Mouse (Mus musculus): ENCODE measurements at regions not wholly inside any gene's neighbourhood (a gene's known extent, or its start where the extent isn't known, plus 50 kb on each side); places are given as distances from the start of the nearest gene placed in this dataset.

DNA sequence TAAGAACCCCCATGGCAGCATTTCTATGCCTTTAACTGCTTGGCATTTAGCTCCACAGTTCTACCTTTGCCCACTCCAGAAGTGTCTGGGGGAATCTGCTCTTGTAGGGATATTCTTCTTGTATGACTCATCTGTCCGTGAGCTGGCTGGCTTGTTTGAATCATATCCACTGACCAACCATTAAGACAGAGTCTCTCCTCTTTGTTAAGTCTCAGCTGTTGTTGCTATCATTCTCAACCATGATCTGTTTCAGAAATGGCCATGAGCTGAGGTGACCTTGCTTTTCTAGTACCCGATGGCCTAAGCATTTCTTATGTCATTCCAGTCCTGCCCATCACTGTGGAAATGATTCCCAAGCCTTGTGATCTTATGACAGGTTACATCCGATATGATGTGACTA, 161.8 kb downstream of the 4930564D02Rik start:
- no peak for DNase-seq

DNA sequence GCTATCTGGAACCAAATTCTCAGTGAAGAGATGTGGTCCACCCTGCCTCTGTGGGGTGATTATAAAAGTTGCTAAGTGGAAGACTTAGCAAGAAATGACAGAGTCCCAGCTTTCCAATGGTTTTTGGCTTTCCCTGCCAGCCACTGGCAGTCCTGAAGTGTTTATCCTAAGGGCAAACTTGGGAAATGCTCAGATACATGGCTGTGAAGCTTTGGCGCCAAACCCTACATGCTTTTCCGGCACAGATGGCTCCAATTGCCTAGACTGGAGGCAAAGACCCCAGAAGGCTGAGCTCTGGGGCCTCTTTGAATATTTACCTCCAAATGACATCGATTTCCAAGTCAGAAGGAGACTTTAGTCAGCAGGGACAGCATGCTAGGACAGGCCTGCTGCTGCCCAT, 174.4 kb downstream of the 4930564D02Rik start:
- DNase-seq: no peak

DNA sequence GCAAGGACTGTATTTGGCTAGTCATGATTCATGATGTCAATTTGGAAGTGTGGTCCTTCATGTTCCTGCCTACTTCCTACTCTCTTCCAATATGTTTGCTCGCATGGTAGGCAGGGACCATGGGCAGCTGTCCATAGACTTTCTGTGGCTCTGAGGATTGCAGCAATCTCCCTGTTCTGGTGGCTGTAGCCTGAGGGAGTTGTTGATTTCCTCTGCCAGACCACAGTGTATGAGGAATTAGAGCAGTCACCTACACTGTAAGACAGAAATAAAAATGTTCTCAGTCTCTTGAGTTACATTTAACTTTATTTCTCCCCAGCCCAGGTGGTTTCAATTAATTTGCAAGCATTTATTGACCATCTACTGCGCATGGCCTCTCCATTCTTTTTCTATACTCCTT, 190.5 kb downstream of the 4930564D02Rik start:
- no peak for DNase-seq

DNA sequence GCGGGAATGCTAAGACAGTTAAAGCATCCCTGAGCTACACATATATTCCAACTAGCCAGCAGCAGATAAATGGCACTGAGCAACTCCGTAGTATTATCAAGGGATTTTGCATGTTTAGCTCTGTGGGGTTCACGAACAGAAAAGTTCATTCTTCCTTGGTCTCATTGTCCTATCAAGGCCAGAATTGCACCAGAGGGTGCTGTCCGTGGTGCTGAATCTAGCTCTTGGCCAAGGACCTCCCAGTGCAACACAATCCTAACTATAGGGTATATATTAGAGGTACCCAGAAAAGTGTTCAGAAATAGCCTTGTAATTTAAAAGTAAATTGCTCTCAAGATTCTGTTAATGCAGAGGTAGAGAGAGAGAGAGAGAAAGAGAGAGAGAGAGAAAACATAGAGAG, 176.9 kb upstream of the Kcnd3 start:
- DNase-seq: peak; percentile 63

DNA sequence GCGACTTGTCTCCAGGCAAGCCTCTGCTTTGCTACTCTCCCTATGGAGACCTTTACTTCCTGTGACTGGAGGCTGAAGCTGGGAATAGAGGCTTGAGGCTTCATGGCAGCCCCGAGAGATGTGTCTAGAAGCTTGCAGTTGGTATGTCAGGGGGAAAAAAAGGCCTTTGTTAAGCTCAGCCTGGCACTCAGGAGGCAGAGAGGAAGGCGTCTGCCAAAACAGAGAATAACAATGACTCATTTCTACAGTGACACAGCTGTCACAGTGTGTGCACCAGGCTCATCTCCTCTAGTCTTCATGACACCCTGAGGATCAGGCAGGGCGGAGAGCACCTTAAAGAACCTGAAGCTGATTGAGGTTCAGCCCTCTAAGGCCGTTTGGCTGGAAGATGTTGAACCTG, 171.2 kb upstream of the Kcnd3 start:
- DNase-seq: no peak

DNA sequence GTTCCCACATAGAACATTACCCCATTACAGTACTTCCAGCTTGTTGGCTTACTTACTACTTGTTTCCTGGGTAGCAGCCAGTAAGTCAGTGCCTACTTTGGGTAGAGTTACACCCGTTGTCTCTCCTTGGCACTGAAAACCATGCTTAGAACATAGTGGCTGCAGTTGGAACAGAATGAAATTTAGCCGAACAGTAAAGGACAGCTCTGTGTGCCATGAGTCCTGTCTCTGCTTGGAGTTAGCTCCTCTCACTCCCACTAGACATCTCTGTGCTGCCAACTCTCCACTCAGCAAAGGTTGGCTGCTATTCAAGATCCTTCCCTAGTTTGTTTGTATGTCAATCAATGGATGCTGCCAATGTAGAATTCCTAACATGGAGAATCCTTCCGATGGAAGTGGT, 170.4 kb upstream of the Kcnd3 start:
- no peak for DNase-seq

DNA sequence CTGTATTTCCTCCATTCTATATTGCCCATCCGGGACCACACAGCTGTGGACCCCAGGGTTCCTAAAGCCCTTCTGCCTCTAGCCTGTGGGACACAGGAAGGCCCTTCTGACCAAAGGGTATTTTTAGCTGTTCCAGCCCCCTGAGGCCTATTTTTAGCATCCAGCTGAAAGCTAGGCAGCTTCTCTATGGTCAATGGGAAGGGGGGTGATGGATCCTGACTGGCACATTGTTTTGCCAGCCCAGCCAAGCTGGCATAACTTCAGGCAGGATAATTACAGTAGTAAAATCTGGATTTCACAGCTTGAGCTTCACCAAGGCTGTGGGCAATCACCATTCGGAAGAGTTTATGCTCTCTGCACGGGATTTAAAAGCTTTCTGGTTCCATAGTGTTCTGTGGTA, 153.9 kb upstream of the Kcnd3 start:
- no peak for DNase-seq

DNA sequence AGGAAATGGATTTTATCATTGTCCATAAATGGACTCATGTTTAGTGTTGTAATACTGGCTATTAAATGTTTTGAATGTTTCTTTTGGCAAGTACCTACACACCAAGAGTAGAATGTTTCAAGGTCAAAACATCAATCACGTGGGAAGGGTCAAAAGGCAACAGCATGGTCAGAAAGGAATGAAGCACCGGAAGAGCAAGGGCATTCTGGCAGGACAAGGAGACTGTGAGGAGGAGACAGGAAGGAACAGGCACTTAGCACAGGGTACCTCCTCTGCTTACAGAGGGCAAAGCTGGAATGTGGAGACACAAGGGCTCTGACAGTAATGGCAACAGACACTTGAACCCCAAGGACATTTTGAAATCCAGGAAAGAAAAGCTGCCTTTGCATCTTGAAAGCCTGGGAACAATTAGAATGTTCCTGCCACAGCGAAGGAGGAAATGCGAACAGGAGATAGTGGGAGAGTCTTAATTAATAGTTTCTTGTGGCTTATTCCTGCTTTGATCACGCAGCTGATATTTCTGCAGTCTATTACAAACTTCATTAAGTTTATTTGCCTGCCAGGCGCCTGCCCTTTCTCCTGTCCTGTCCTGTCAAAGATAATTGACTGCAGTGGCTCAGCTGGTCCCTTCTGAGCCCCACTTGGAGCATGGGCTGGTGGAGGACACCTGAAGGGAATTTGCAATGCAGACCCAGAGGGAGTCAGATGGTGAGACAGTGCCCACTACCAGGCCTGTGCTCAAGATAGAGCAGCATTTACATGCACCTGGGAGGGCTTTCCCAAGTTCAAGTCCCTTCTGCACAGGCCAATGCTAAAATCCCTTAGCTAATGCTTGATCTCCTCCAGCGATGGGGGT, 151.2 kb upstream of the Kcnd3 start:
- no peak for DNase-seq

DNA sequence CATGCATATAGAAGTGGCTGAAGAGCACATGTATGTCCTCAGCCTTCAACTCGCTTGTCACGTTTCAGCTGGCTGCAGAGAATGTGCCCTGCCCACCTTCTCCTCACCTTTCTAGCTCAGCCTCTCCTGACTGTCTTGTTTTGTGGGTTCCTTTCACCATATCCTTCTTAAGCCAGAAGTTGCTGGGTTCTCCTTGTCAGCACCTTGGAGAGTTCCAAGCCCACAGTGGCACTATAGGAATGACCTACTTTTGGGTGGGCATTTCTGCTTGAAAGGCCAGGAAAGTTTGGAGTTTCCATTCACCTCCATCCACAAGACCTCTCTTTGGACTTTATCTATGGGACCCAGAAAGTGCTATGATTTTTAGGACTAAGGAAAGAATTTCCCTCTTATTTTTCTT, 144.5 kb upstream of the Kcnd3 start:
- DNase-seq: no peak

DNA sequence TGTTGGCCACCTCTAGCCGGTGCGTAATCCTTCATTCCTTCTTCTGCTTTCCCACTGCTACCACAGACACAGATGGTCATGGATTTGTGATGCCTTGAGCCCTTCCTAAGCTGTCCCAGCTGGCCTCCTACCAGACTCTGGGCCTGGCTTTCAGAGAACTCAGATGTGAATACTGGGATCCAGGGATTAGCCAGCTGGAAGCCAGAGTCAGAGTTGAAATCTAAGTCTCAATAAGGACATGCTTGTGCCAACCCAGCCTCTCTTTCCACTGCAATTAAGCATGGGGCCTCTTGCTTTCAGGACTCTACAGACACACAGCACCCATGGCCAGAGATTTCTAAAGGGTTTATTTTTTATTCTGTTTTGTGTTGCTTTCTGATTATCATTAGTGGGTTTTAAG, 143.1 kb upstream of the Kcnd3 start:
- DNase-seq: no peak

DNA sequence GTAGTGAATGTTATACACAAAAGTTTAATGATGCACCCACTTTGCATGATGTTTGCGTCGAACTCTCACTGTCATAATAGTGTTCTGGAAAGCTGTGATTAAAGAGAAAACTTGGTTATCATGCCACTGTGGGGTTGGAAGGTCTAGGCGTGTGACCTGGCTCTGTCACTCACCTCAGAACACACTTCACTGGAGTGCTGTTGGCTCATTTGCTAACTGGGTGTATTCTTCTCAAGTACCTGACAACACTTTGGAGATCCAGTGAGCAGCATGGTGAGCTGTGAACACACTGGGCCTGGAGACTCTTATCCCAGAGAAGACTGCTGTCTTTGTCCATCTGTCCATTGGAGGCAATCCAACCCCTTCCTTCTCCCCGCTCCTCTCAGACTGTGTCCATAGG, 98.9 kb upstream of the Kcnd3 start:
- DNase-seq: no peak

DNA sequence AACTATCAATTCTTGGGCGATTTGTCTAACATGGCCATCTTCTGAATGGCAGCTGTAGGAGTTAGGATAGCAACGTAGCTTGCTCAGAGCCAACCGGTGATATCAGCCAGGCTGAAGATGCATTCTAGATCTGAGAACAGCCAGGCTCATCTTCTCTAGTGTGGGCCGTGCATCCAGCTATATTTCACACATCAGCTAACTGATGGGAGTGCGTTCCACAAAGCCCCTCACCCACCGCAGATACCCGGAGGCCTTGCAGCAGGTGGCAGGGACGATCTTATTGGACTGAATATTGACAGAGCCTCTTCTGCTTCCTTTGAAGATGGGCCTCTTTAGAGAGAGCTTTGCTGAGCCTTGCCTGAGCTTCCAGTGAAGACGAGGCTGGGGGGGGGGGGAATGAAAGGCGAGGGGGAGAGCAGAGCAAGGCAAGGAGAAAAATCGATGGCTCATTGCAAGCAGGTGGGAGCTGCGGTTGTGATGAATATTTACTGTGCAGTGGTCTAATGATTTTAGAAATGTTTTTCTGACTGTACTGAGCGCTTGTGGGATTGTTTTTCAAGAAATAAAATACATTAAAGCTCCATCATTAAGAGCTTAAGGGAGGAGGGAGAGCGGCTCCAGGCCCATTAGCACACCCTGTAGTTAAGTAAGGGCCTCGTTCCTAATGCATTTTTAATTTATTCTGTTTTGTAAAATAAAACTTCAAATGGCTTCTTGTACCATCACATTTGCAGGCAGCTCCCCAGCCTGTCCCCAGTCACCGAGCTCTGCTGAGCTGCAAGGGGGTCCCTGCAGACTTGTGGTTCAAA, 97.8 kb upstream of the Kcnd3 start:
- no peak for DNase-seq

DNA sequence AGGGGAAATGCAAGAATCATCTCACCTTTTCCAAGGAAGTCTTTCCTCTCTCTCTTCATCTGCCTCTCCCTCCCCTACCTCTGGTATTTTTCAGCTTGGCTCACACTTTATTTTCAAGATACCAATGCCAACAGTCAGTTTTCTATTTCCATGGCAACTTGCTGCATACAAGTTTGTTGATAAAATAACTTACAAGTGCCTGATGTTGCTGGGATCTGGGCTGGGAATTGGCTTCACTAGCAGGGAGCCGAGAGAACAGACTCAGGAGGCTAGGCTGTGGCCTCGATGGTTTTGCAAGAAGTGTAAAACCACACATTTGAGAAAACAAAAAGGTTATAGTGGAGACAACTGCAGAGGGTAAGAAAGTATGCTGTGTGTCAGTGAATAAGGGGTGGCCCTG, 94.6 kb upstream of the Kcnd3 start:
- DNase-seq: no peak

DNA sequence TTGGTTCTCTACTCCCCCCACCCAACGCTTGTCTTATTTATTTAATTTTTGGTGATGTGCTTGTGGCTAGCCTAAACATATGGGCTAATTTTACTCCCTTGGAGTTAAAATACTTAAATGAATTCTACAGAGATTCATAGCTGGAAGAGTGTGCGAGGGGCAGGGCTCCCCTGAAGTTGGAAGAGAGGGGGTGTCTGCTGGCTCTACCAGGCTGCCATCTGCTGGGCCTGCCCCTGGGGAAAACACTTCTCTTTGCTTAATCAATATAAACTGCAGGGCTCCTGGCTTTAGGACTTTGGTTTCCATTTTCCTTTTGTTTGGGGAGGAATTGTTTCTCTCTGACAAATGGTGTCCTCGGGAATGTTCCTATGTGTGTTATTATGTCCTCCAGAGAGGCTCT, 92.5 kb upstream of the Kcnd3 start:
- no peak for DNase-seq

DNA sequence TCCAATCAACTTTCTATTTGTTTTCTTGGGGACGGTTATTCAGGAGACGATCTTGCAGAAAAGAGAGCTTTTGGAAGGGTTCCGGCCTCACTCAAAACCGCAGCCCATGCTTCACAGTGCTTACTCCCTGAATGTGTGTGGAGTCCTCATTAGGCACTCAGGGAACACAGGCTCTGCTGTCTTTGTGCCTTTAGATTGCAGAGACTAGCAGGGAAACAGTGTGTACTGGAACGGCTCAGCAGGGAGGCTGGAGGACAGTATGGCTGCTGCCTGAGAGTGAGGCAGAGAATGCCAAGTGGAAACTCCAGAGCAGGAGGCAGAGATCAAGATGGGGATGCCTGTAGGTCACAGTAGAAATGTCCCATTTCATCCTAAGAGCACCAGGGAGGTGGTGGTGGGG, 87.4 kb upstream of the Kcnd3 start:
- DNase-seq: no peak

DNA sequence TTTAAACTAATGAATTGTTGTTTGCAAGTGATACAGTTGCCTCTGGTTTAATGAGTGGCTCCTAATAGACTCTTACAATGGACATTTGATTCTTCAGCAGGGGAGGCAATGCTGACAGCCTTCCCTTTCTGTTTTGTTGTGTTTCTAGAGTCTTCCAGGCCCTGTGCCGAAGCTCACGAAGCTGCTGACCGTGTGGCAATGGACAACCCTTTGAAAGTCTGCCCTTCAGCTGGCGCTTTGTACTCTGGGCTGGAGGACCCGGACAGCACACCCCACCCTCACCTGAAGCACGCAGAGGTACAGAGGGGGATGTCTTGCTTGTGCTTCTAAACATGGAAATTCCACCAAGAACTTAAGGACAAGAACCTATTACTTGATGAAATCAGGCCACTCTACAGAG, 85.3 kb upstream of the Kcnd3 start:
- no peak for DNase-seq

DNA sequence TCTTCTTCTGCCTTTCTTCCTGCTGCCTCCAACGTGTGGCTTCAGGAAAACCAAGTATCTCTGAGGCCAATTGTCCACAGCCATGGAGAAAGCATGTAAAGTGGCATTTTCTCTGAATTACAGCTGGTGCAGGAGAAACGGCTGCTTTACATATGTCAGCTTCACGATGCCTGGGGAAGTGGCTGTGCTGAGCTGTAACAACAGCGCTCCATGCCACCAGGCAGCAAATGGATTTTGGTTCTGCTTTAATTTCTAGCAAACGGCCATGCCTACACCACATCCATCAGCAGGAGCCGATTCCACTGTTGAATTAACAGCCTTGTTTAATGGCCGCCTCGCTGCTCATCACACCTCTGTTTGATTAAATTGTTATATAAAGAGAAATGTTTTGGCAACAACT, 84.2 kb upstream of the Kcnd3 start:
- DNase-seq: no peak

DNA sequence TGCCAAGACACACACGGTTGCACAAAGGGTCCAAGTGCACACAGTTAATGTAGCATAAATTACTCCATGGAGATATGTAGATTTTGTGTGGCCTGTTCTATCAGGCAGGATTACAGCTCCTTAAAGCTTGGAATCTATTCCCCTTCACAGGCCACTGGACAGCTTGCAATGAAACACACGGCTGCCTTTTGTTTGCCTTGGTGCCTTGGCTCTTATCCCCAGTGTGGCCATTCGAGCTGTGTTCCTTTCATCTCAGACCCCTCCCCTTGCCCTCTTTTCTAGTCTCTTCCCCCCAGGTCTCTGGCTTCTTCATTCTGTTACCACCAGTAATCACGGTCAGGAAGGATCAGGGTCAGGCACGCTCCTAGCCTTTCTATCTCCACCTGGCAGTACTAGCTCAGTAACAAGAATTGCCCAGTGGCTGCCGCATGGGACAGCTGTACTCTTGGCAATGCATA, 79.7 kb upstream of the Kcnd3 start:
- DNase-seq: no peak

DNA sequence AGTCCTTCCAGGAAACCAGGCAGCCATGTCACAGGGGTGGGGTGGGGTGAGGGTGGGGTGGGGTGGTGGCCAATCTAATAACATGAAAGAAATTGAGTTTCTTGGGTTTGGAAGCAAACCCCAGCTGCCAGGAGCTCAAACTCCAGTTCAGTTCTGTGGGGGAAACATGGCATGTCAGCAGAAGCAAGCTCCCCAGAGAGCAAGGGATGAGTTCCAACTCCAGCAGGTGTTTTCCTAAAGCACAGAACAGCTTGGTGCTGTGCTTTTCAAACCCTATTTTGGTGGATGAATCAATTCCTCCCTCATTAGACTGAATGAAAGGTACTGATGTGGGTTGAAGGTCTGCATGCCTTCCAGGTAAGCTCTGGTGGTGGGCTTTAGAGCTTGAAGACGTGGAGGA, 77.8 kb upstream of the Kcnd3 start:
- no peak for DNase-seq

DNA sequence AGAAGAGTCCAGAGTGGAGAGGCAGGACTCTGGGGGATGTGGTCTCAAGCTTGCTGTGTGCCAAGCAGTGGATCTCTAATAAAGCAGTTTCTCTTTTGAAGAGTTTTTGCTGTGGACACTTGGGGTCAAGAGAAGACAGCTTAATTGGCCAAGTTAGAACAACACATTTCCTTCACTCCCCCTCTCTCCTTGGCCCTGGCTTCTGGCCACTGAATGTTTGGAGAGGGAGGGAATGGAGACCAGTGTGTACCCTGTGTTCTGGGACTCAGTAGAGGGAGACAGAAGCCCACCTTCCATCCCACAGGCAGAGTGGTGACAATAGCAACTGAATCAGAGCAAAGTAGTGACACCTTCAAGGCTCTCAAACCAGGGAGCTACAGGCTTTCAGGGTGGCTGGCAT, 77.3 kb upstream of the Kcnd3 start:
- DNase-seq: no peak

DNA sequence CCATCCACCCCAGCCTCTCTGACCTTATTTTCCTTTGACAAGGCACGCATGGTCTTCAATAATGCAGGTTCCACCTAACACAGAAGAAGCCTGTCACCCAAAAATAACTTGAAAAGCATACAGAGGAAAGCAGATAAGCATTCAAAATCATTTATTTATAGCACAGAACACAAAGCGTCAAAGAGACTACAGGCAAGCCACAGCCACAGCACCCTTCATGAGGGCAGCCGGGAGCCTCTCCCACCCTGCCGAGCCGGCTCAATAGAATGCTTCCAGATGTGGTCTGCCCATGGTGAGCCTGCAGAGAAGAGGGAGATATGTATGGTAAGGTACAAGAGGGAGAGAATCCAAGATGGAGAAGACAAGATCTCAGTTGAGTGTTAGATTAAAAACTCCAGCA, 76.7 kb upstream of the Kcnd3 start:
- no peak for DNase-seq

DNA sequence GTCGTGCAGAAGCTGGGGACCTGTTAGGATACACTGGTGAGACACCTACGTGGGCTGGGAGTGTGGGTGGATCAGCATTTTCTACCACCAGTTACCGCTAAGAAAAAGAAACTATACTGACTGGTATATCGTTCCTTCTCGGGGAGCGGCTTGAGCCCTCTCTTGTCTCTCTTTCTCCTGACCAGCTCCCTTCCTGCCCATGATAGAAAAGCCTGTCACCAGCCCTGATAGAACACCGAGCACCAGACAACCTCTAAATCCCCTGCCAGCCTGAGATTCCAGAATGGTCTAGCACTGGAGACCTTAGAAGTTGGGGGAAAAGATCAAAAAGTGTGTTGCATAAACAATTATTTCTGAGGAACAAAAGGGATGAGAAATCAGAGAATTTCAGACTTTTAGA, 76.3 kb upstream of the Kcnd3 start:
- no peak for DNase-seq

DNA sequence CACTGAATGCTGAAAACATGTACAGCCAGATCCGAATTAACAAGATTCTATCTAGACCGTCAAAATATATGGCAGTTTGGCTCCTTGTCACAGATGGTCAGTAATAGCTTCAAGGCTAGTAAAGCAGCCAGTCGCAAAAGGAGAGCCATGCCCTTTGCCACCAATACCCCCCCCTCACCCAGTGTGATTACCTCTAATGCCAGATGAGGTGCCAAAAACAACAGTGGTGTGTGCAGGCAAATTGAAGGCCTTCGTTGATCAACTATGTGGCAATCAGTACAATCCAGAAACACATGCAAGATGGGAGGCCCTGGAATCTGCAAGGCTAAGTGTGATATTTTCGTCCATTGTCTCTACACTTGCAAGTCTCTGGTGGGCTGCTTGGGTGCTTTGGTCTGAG, 75.8 kb upstream of the Kcnd3 start:
- DNase-seq: no peak

DNA sequence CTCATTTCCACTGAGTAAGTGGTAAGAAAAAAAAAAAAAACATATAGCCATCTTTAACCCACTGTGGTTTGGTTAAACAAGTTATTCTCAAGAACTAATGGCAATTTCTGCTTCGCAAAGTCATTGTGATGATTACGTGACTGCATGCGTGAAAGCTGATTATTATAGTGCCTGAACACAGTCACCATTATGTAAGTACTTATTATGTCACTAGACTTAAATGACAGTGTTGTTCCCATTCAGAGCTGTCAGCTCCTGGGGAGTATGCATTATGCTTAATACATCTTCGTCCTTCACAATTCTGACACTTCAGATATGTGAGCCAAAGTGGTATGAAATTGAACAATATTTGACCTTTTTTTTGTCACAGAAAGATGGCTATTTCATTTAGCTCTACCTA, 71.3 kb upstream of the Kcnd3 start:
- no peak for DNase-seq

All from lung, postnatal 14 days (tissue).